Mouse (Mus musculus) embryonic facial prominence, embryonic 10.5 days (tissue): ENCODE measurements around the gene Cd40. TPM values are rescaled to one million over a fixed set of nuclear protein-coding genes. Genes with fewer than 3 reads are reported as not detected.
A peak's percentile ranks its signal among the peaks of the same experiment; 100 is the strongest.

Source experiments
- DNase-seq: peaks from one replicate; pipeline ENCODE4 v3.0.0-alpha.2; 2017; ENCODE audit warnings: low spot score
- H3K27ac ChIP-seq: fragments of 300-500 bp; sonication (generic); replicated peaks from 2 replicates; pipeline ENCODE4 v1.5.1; 2016; ENCODE audit warnings: mild to moderate bottlenecking
- H3K27me3 ChIP-seq: fragments of 300-500 bp; sonication (generic); replicated peaks from 2 replicates; pipeline ENCODE4 v1.6.1; 2016; ENCODE audit warnings: low read depth, mild to moderate bottlenecking; ENCODE audit not compliant: poor library complexity, severe bottlenecking
- H3K36me3 ChIP-seq: fragments of 300-500 bp; sonication (generic); replicated peaks from 2 replicates; pipeline ENCODE4 v1.6.1; 2016; ENCODE audit warnings: mild to moderate bottlenecking, moderate library complexity
- H3K4me1 ChIP-seq: fragments of 300-500 bp; sonication (generic); 2 replicates; pipeline ENCODE4 v1.6.1; 2016
- H3K4me3 ChIP-seq: fragments of 300-500 bp; sonication (generic); 2 replicates; pipeline ENCODE4 v1.5.1; 2016; ENCODE audit warnings: mild to moderate bottlenecking, moderate library complexity
- H3K9me3 ChIP-seq: fragments of 300-500 bp; sonication (generic); 2 replicates; pipeline ENCODE4 v1.6.1; 2016; ENCODE audit warnings: mild to moderate bottlenecking
- WGBS: fragments of 180-500 bp; shearing (Covaris S2); methylation state at CpG from one replicate; pipeline ENCODE4 v1.1.7; 2016; 5-methylcytosine and 5-hydroxymethylcytosine counted together
- polyA plus RNA-seq: library from polyadenylated mRNA; unstranded; fragments of >200 nt; fragmentation: Nextera tagmentation; extraction: Ambion mirVana; gene quantifications from 2 replicates; pipeline ENCODE4 v1.2.1, GENCODE M21; 2016

The Cd40 gene
- polyA plus RNA-seq = 5.0 and 6.2 TPM in 2 replicates

GRCm38 (mm10) chr2:165054888-165055852 lies at the start of gene Cd40:
Cd40 (plus strand) TSS chr2:165055627.
- Histone ChIP-seq H3K27ac (peak within 1 kb of the TSS; percentile 51), H3K27me3 (peaks cover 29% of the 10 kb centered on the region; the same call in 1 of the 2 replicates), H3K36me3 (no peaks in the 10 kb centered on the region), H3K4me1 (peaks cover 39% of the 10 kb centered on the region), H3K4me3 (peak within 1 kb of the TSS; percentile 55), H3K9me3 (no peaks in the 10 kb centered on the region)
- DNase-seq = peak; percentile 82
- WGBS = 14% methylated on average over 25 of the region's 25 CpGs

- peaks cover 100% of the 10 kb centered on the region for H3K36me3 ChIP-seq
- DNase-seq = no peak
- H3K27ac ChIP-seq = no peak overlapping the region
- no peaks in the 10 kb centered on the region for H3K9me3 ChIP-seq
- no peaks in the 10 kb centered on the region for H3K27me3 ChIP-seq
- WGBS = 94% methylated on average over 4 of the region's 4 CpGs
- H3K4me3 ChIP-seq = no peak overlapping the region
- no peaks in the 10 kb centered on the region for H3K4me1 ChIP-seq
Measured at GRCm38 (mm10) chr2:165006813-165007212, 48.6 kb upstream of the Cd40 start.

- WGBS = 96% methylated on average over 1 of the region's 1 CpGs
Measured at GRCm38 (mm10) chr2:165007986-165008385, 47.4 kb upstream of the Cd40 start.

GRCm38 (mm10) chr2:165009161-165009560 lies 46.3 kb upstream of the Cd40 start:
- Histone ChIP-seq H3K27me3 (no peaks in the 10 kb centered on the region), H3K9me3 (no peaks in the 10 kb centered on the region), H3K27ac (no peak overlapping the region), H3K36me3 (peaks cover 95% of the 10 kb centered on the region), H3K4me3 (no peak overlapping the region), H3K4me1 (no peaks in the 10 kb centered on the region)
- 95% methylated on average over 14 of the region's 14 CpGs for WGBS
- no peak for DNase-seq

More at GRCm38 (mm10) chr2:165007986-165008385, 47.4 kb upstream of the Cd40 start:
- no peaks in the 10 kb centered on the region for H3K4me1 ChIP-seq
- H3K4me3 ChIP-seq = no peak overlapping the region
- H3K9me3 ChIP-seq = no peaks in the 10 kb centered on the region
- peaks cover 100% of the 10 kb centered on the region for H3K36me3 ChIP-seq
- no peak overlapping the region for H3K27ac ChIP-seq
- H3K27me3 ChIP-seq = no peaks in the 10 kb centered on the region
- DNase-seq = no peak

DNA sequence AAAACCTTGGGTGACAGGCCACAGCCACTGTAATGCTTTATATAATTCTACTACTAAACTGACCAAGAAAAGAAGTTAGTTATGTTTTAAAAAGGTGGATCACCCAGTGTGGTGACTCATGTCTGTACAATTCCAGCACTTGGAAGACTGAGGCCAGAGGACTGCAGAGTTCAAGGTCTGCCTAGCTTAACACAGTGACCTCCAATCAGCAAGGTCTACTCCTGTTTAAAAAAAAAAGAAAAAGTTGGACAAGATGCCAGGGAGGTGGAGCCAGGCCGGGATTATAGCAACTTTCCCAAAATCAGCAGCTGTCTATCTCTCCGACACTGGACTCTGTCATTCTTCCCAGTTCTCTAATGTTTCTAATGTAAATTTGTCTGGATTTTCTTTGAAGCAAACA lies 45.8 kb upstream of the Cd40 start:
- Histone ChIP-seq H3K4me3 (no peak overlapping the region), H3K36me3 (peaks cover 94% of the 10 kb centered on the region), H3K9me3 (no peaks in the 10 kb centered on the region), H3K27me3 (no peaks in the 10 kb centered on the region), H3K27ac (no peak overlapping the region), H3K4me1 (no peaks in the 10 kb centered on the region)
- DNase-seq = no peak
- WGBS = 89% methylated on average over 2 of the region's 2 CpGs

GRCm38 (mm10) chr2:165010351-165010750 lies 45.1 kb upstream of the Cd40 start:
- H3K4me1 ChIP-seq = no peaks in the 10 kb centered on the region
- peaks cover 94% of the 10 kb centered on the region for H3K36me3 ChIP-seq
- 91% methylated on average over 10 of the region's 10 CpGs for WGBS

GRCm38 (mm10) chr2:165014935-165015334 lies 40.5 kb upstream of the Cd40 start:
- WGBS = 96% methylated on average over 5 of the region's 5 CpGs
- no peak for DNase-seq
- Histone ChIP-seq H3K4me3 (no peak overlapping the region), H3K36me3 (peaks cover 86% of the 10 kb centered on the region), H3K27ac (no peak overlapping the region), H3K4me1 (peaks cover 3% of the 10 kb centered on the region; the same call in 1 of the 2 replicates), H3K27me3 (no peaks in the 10 kb centered on the region), H3K9me3 (no peaks in the 10 kb centered on the region)

More at GRCm38 (mm10) chr2:165010351-165010750, 45.1 kb upstream of the Cd40 start:
- H3K9me3 ChIP-seq = no peaks in the 10 kb centered on the region
- no peak overlapping the region for H3K4me3 ChIP-seq
- no peak for DNase-seq
- no peak overlapping the region for H3K27ac ChIP-seq
- H3K27me3 ChIP-seq = no peaks in the 10 kb centered on the region

DNA sequence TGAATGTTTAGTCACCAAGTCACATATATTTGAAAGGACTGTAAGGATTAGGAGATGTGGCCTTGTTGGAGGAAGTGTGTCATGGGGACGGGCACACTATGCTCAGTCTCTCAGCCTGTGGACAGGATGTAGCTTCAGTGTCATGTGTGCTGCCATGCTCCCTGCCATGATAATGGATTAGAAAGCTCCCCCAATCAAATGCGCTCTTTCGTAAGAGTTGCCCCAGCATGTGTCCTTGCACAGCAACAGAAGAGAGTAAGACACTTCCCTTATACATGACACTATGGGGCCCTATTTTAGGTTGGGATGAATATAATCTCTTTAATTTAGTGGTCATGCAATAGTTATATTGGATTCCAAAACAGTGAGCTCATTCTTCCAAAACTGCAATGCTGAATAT lies 34.9 kb upstream of the Cd40 start:
- 86% methylated on average over 3 of the region's 3 CpGs for WGBS
- peaks cover 3% of the 10 kb centered on the region; the same call in 1 of the 2 replicates for H3K4me1 ChIP-seq
- H3K27me3 ChIP-seq = no peaks in the 10 kb centered on the region
- no peak overlapping the region for H3K27ac ChIP-seq
- H3K36me3 ChIP-seq = peaks cover 66% of the 10 kb centered on the region
- DNase-seq = no peak
- no peak overlapping the region for H3K4me3 ChIP-seq
- no peaks in the 10 kb centered on the region for H3K9me3 ChIP-seq

DNA sequence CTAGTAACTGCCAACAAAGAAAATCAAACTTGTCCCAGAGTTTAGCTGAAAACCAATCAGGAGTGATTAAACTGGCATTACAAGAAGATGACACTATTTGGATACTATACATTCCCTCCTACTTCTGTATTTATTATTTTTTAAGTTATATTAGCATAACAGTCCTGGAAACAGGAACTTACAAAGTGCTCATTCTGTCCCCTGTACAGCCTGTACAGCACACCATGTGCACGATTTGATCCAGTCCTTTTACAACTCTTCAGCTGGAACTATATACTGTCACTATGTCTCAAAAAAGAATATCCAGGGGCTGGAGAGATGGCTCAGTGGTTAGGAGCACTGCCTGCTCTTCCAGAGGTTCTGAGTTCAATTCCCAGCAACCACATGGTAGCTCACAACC lies 28.3 kb upstream of the Cd40 start:
- H3K27ac ChIP-seq = no peak overlapping the region
- H3K4me3 ChIP-seq = no peak overlapping the region
- 91% methylated on average over 1 of the region's 1 CpGs for WGBS

DNA sequence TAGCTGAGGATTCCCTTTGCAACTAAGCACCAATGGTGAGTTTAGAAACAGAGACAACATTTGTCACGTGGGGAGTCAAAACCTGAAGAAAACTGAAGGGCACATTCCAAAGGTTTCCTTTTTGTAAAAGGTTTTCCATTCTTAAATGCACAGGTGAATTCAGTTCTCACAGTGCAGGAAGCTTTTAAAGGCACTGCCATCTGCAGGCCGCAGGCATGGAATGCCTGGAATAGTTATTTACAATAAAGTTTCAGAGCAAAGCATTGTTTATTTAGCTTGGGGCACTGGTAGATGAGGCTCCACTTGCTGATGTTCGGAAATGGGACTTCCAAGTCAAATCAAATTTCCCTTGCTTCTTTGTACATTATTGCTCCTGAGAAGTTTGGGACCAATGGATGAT lies 22.9 kb upstream of the Cd40 start:
- no peak overlapping the region for H3K27ac ChIP-seq
- peaks cover 11% of the 10 kb centered on the region for H3K36me3 ChIP-seq
- H3K27me3 ChIP-seq = no peaks in the 10 kb centered on the region
- no peaks in the 10 kb centered on the region for H3K9me3 ChIP-seq
- 61% methylated on average over 3 of the region's 3 CpGs for WGBS
- peaks cover 34% of the 10 kb centered on the region for H3K4me1 ChIP-seq
- peak overlapping the region; percentile 91 for H3K4me3 ChIP-seq
- no peak for DNase-seq

More for the DNA sequence above, 28.3 kb upstream of the Cd40 start:
- H3K36me3 ChIP-seq = peaks cover 20% of the 10 kb centered on the region
- no peaks in the 10 kb centered on the region for H3K27me3 ChIP-seq
- H3K9me3 ChIP-seq = no peaks in the 10 kb centered on the region
- DNase-seq = no peak
- peaks cover 6% of the 10 kb centered on the region for H3K4me1 ChIP-seq

DNA sequence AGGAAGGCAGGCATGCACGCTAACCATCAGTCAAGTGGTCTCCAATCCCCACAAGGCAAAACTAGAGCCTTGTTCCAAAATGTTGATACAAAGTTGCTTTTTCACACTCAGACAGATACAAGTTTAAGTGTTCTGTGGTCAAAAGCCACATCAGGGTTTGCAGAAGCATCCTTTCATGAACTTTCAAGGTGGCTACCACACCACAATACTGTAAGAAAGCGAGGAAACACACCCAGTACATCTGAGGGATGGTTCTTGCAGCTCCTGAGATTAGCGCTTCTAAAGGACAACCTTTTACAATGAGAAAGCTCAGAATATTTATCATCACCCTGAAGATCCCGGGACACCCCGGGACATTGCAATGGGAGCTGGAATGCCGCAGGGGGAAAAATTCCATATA lies 22.1 kb upstream of the Cd40 start:
- no peak for DNase-seq
- Histone ChIP-seq H3K27ac (no peak overlapping the region), H3K36me3 (peaks cover 11% of the 10 kb centered on the region), H3K9me3 (no peaks in the 10 kb centered on the region), H3K4me3 (peak overlapping the region; percentile 91), H3K4me1 (peaks cover 34% of the 10 kb centered on the region), H3K27me3 (no peaks in the 10 kb centered on the region)
- 61% methylated on average over 6 of the region's 6 CpGs for WGBS

DNA sequence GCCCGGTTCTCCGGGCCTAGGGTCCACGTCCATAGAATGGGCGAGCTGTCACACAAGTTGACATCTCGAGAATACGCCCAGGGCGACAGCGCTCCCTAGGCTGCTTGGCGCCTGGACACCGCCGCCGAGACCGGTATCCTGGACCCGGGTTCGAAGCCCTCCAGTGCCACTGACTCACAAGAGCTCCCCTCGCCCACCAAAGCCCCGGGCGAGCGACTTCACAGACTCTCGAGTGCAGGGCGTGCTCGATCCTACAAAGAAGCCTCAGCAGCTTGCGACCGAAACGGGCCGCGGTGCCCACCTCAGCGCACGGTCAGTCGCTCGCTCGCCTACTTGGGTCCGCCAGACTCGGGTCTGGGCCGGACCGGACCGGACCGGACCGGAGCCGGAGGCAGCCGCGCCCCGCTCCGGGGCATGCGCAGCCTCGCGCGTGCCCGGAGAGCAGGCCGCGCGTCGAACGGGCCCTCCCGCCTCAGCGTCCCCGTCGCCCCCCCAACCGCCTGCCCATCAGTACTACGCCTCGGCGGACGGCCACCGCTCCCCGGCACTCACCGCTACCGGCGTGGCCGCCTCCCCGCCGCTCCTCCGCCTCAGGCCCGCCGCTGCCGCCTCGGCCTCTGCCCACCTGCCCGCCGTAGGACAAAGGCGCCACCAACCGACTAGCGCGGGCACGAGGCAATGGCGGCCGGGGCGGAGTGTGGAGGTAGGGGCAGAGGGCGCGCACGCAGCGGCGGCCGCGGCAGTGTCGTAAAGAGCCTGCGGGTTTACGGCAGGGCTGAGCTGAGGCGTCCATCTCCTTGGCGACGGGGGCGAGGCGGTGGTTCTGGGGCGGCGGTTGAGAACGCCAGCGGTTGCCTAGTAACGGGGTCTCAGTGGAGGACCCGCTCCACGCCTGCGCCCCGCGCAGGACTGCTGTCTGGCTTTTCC lies 21.0 kb upstream of the Cd40 start, which contains the start of gene Ncoa5:
Gene Ncoa5 (minus strand): TSS at position 737 of the 927 bp plus-strand sequence.
- peaks cover 34% of the 10 kb centered on the region for H3K4me1 ChIP-seq
- H3K9me3 ChIP-seq = no peaks in the 10 kb centered on the region
- H3K36me3 ChIP-seq = peaks cover 8% of the 10 kb centered on the region; the same call in 1 of the 2 replicates
- DNase-seq = peak; percentile 100
- peak within 1 kb of the TSS; percentile 100 for H3K27ac ChIP-seq
- H3K27me3 ChIP-seq = no peaks in the 10 kb centered on the region
- WGBS = under 1% methylated on average over 111 of the region's 111 CpGs
- H3K4me3 ChIP-seq = peak within 1 kb of the TSS; percentile 91
